8 mouse cellular contexts compared by ENCODE assay signal in genomic region chr9:43745951-43746703, GRCm38 (mm10). TPM values are rescaled to one million over a fixed set of nuclear protein-coding genes. Genes with fewer than 3 reads are reported as not detected.
DNase-seq lines count a peak whose midpoint lies in the region; ATAC-seq and TF ChIP-seq lines count a peak whose summit lies in the region.

No protein-coding gene starts in this region.

- peak overlapping the region; percentile 74 for H3K4me2 ChIP-seq in hindbrain, embryonic 11.5 days (replicated peaks; ENCODE audit: low read depth, low read length)
- H3K4me2 ChIP-seq in liver, postnatal 0 days (ENCODE audit: low read depth, low read length) = peak overlapping the region; percentile 84

- H3K27ac ChIP-seq in ES-E14 (ENCODE audit: insufficient read depth, low read depth, low read length, poor library complexity, severe bottlenecking) = no peak overlapping the region
- H3K27ac ChIP-seq in hindbrain, embryonic 11.5 days (ENCODE audit: low read depth, low read length) = peak overlapping the region; percentile 95
- H3K27ac ChIP-seq in liver, postnatal 0 days (ENCODE audit: low read depth) = no peak overlapping the region

- TF ChIP-seq EP300 in liver, postnatal 0 days (IDR thresholded peaks at IDR 0.05; ENCODE audit: low read depth) = no peak

- WGBS in hindbrain, embryonic 11.5 days = 1% methylated on average over 13 of the region's 13 CpGs
- WGBS in liver, postnatal 0 days (ENCODE audit: insufficient replicate concordance) = 25% methylated on average over 13 of the region's 13 CpGs

- in situ Hi-C loops in ES-E14 (cut with MboI; ENCODE audit: low sequenced_read_pairs in 2 of 2, unreplicated experiment in 2 of 2) = no loop called here

- no peak for ATAC-seq in hindbrain, embryonic 11.5 days (ENCODE audit: low FRiP score)
- no peak for ATAC-seq in liver, postnatal 0 days

- no peak overlapping the region; the same call in 1 of the 2 replicates for H3K9ac ChIP-seq in ES-E14 (ENCODE audit: insufficient read depth, low read depth, low read length, poor library complexity, severe bottlenecking)
- peak overlapping the region; percentile 97 for H3K9ac ChIP-seq in hindbrain, embryonic 11.5 days (ENCODE audit: low read depth, low read length)
- H3K9ac ChIP-seq in liver, postnatal 0 days (replicated peaks) = peak overlapping the region; percentile 55

- H3K9me3 ChIP-seq in ES-E14 (ENCODE audit: control insufficient read depth, insufficient read depth, low read depth, low read length) = no peaks in the 10 kb centered on the region
- no peaks in the 10 kb centered on the region for H3K9me3 ChIP-seq in hindbrain, embryonic 11.5 days (ENCODE audit: control insufficient read depth, low read length)
- H3K9me3 ChIP-seq in liver, postnatal 0 days (ENCODE audit: low read length) = no peaks in the 10 kb centered on the region

- peak; percentile 56 for DNase-seq in embryo, embryonic 10 days (ENCODE audit: low spot score)
- DNase-seq in embryo, embryonic 11 days = no peak
- DNase-seq in ES-E14 (ENCODE audit: low read depth, low spot score) = no peak
- DNase-seq in hindbrain, embryonic 11.5 days (ENCODE audit: low spot score) = peak; percentile 56
- DNase-seq in liver, postnatal 0 days = no peak
- DNase-seq in adrenal gland, postnatal 14 days = no peak
- no peak for DNase-seq in thymus, postnatal 25 days
- no peak for DNase-seq in spleen, postnatal 10 days (ENCODE audit: low spot score in 2 of 2)

- H3K36me3 ChIP-seq in ES-E14 (ENCODE audit: control insufficient read depth, insufficient read depth, low read length, poor library complexity, severe bottlenecking) = no peaks in the 10 kb centered on the region; the same call in 1 of the 2 replicates
- H3K36me3 ChIP-seq in hindbrain, embryonic 11.5 days (ENCODE audit: control insufficient read depth, insufficient read depth, low read length) = no peaks in the 10 kb centered on the region
- H3K36me3 ChIP-seq in liver, postnatal 0 days (replicated peaks; ENCODE audit: insufficient read depth, low read length) = no peaks in the 10 kb centered on the region

- TF ChIP-seq CTCF in liver, postnatal 0 days (IDR thresholded peaks at IDR 0.05; ENCODE audit: low read depth) = no peak

- peaks cover 3 to 31% of the 10 kb centered on the region in 2 experiments; a peak in 2 of 4 replicates for H3K4me1 ChIP-seq in ES-E14 (ENCODE audit: control insufficient read depth in 2 of 2, insufficient read depth in 2 of 2, low read length in 2 of 2, poor library complexity in 1 of 2)
- H3K4me1 ChIP-seq in hindbrain, embryonic 11.5 days (replicated peaks; ENCODE audit: control insufficient read depth, insufficient read depth, low read length) = peaks cover 24% of the 10 kb centered on the region
- peaks cover 3% of the 10 kb centered on the region; the same call in 1 of the 2 replicates for H3K4me1 ChIP-seq in liver, postnatal 0 days (ENCODE audit: insufficient read depth)

- H3K27me3 ChIP-seq in hindbrain, embryonic 11.5 days (ENCODE audit: control insufficient read depth, insufficient read depth, low read length) = 0 out of 2 replicates have a peak, but pooled peaks cover 2% of the 10 kb centered on the region
- H3K27me3 ChIP-seq in liver, postnatal 0 days (ENCODE audit: insufficient read depth, low read length) = peaks cover 35% of the 10 kb centered on the region

- H3K4me3 ChIP-seq in ES-E14 (ENCODE audit: insufficient read depth in 1 of 2, low read depth in 1 of 2, low read length in 2 of 2, poor library complexity in 1 of 2, severe bottlenecking in 1 of 2) = peak overlapping the region; percentile 79 to 86
- H3K4me3 ChIP-seq in hindbrain, embryonic 11.5 days (ENCODE audit: low read depth, low read length) = peak overlapping the region; percentile 96
- peak overlapping the region; percentile 66 for H3K4me3 ChIP-seq in liver, postnatal 0 days (ENCODE audit: low read depth, low read length)

TF ChIP-seq in ES-E14, 5 proteins besides CTCF, POLR2A, EP300 and RAD21:
- TF ChIP-seq ZC3H11A (IDR thresholded peaks at IDR 0.05; ENCODE audit: borderline replicate concordance, low read depth, low read length) (no peak), CHD2 (IDR thresholded peaks at IDR 0.05; ENCODE audit: low read depth, low read length) (no peak), HCFC1 (IDR thresholded peaks at IDR 0.05; ENCODE audit: borderline replicate concordance, insufficient read depth, low read length) (no peak), MAFK (IDR thresholded peaks at IDR 0.05; ENCODE audit: insufficient read depth, low read depth, low read length) (no peak), ZNF384 (IDR thresholded peaks at IDR 0.05; ENCODE audit: low read depth, low read length) (no peak)

RNA-seq across cellular contexts. Expression of gene Nectin1, which starts 2.3 kb away (rescaled TPM):
- total RNA-seq in ES-E14 (2012; rRNA removed) = 12.9 and 13.0 TPM in 2 replicates
- polyA plus RNA-seq in hindbrain, embryonic 11.5 days (2014; fragmentation: Nextera tagmentation; extraction: Ambion mirVana) = 8.5 and 10.9 TPM in 2 replicates
- 4.0 and 4.1 TPM in 2 replicates for polyA plus RNA-seq in liver, postnatal 0 days (2015; fragmentation: Nextera tagmentation; extraction: Ambion mirVana)
- 15.7 and 21.5 TPM in 2 replicates for total RNA-seq in adrenal gland, postnatal 14 days (2021)

Comparison
In these comparisons a context has a peak if more than half of its experiments do, and no peak if none do; other contexts are left out.
1. DNase-seq: peak in embryo, embryonic 10 days (single experiment) and hindbrain, embryonic 11.5 days (single experiment); none in embryo, embryonic 11 days (single experiment), ES-E14 (single experiment), liver, postnatal 0 days (single experiment), adrenal gland, postnatal 14 days (single experiment), thymus, postnatal 25 days (single experiment) and spleen, postnatal 10 days (0 of 2).
2. Peak in every context shown above with its lines, with median percentiles within 50 percentile points of each other: H3K4me3 ChIP-seq.